Mouse (Mus musculus): ENCODE measurements at regions not wholly inside any gene's neighbourhood (a gene's known extent, or its start where the extent isn't known, plus 50 kb on each side); places are given as distances from the start of the nearest gene placed in this dataset.

DNA sequence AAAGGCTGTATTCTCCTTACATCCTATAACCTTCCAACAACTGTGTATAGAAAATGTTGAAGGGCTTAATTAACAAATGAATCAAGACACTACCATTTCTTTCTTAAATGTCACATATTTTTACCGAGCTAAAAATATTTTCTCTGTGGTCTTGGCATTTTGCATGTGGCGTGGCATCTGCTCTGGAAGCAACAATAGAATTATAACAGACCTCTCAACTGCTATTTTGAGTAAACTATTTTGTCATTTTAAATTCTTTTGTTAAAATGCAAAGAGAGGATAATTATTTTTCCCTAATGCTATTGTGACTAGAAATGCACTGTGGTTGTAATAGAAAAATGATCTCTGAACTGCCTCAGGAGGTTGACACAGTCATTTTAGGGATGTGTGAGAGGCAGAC lies 187.9 kb downstream of the Spry2 start:
- DNase-seq: no peak

DNA sequence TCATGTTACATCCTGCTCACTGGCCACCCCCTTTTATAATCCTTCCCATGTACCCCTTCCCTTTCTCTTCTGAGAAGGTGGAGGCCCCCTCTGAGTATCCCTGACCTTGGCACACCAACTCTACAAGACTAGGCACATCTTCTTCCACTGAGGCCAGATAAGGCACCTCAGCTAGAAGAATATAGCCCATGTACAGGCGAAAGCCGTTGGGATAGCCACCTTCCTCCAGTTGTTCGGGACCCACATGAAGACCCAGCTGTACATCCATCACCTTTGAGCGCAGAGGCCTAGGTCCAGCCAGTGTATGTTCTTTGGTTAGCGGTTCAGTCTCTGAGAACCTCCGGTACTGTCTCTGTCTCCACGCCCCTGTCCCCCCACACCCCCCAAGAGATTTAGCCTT lies 189.9 kb downstream of the Spry2 start:
- DNase-seq: no peak

DNA sequence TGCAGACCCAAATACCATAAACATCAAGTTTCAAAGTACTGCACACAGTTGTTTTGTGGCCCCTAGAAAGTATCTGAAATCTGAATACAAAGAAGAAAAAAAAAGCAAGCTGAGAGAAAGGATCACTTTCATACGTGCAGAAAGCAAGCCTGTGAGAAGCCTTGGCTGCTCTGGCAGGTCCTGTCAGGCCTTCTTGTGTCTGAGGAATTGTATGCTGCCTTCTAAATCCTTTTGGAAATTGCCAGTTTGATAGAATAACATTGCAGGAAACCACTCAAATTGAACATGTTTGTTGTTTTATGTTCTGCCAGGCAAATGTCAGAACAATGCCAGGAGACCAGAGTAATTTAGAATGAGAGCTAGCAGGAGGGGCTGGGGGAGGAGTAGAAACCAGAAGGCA lies 198.0 kb downstream of the Spry2 start:
- DNase-seq: no peak

GRCm38 (mm10) chr14:105698086-105698485 lies 198.5 kb downstream of the Spry2 start:
- no peak for DNase-seq

DNA sequence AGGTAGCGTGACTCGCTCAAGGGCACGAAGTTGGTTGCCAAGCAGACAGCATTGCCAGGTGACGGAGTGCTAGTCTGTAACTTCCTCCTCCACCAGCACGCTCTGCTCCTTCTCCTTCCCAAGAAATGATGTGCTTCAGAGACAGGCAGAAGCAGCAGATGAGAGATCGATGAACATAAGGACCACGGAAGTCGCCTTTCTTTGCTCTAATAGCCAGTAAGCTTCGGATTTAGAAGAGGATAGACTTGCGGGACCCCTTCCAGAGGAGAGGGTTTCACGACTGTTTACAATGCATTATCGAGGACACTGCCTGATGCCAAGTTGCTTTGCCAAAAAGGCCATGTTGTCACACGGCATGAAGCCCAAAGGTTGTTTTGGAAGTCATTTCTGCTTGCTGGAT lies 199.2 kb downstream of the Spry2 start:
- DNase-seq: no peak

GRCm38 (mm10) chr14:105694969-105695368 lies 201.7 kb downstream of the Spry2 start:
- DNase-seq: no peak

DNA sequence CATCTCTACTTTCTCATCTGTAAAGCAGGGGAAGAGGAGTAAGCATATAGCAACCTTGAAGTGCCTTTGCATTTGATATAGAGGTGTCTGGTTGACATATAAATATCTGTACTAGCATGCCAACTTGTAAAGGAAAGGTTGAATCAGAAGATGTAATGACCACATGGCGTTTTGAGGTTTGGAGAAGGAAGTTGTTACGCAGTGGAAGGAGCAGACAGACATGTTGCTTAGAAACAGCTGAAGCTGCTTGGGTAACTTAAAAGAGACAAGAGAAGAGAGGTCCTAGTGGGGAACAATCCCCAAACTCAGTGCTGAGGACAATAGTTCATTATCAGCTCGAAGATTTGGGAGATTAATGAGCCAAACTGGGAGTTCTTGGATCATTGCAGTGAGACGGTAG lies 202.9 kb downstream of the Spry2 start:
- DNase-seq: no peak

- peak; percentile 7 for DNase-seq
Measured at GRCm38 (mm10) chr14:105684826-105685465, 211.7 kb downstream of the Spry2 start.

DNA sequence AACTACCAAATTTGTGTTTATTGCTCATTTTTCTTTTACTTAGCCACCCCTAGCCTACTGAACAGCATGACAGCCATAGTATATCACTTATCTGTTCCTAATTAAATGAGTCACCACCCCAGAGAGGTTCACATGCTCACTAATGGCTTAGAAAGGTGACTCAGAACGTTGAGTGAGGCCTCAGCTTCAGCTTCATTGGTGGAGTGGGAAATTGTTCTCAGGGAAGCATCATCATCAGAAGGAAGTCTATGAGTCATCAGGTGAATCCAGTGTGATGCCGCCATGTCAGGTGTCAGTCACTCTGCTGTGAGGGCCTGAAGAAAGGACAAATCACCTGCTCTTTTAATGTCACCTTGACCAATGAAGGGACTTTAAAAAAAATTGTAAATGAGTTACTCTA lies 212.3 kb downstream of the Spry2 start:
- DNase-seq: no peak

DNA sequence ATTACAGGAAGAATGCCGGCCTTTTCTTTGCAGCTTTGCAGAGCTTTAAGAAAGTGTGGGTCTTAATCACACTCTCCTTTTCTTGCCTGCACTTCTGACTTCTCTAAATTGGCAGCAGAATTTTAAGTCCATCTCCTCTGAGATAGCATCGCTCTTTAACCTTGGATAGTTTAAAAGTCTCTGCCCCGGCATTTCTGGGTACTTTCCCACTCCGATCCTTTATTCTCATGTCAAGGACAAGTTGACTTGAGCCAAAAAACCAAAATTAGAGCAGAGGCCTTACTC lies 220.0 kb downstream of the Spry2 start:
- no peak for DNase-seq

DNA sequence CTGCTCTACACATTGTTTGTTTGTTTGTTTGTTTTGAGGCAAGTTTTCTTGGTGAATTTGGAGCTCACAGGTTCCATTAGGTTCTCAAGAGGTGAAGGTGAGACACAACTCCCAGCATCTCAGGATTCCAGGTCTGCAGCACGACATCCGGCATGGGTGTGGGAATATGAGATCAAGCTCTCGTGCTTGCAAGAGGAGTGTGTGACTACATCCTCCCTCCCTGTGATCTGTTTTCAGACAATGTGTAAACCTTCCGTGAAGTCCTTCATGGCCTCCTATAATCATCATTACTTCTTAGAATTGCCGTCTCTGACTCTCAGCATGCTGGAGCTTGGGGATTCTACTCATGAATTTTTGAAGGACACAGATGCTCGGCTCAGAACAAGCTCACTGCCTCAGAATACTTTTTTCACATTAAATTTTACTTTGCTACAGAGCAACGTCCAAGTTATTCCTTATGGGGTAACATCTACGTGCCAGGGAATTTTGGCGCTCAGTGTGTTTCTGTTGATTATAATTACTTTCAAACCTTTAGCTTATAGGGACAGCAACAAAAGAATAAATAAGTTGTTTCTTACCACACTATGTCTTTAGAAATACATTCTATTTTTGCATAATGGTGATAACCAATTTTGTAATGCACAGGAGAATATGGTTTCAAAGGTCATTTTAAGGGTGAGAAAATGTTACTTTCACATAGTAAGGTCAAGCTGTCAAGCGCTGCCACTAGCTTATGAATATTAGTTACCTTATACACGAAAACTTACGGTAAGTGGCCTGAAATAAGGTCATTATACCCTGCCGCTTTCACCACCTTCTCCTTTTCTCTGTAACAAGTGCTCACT lies 220.6 kb downstream of the Spry2 start:
- no peak for DNase-seq

- DNase-seq: no peak
Measured at GRCm38 (mm10) chr14:105675006-105675405, 221.6 kb downstream of the Spry2 start.

DNA sequence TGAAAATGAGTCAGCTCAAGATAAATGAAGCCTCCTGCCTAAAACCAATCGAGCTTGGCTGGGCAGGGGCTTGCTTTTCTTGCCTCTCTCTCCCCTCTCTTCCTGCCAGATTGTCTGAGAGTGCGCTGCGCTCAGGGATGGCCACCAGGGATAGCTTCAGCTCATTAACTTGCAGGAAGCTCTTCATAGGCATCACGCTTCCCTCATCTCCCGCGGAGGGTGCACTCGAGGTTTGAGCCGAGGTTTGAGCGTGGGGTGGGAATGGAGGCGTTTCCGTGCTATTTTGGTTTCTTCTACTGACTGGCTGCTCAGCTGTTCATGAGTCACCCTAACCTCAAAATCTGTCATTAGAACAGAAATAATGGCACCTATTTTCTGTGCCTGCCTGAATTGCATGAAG lies 227.7 kb downstream of the Spry2 start:
- peak; percentile 28 for DNase-seq

DNA sequence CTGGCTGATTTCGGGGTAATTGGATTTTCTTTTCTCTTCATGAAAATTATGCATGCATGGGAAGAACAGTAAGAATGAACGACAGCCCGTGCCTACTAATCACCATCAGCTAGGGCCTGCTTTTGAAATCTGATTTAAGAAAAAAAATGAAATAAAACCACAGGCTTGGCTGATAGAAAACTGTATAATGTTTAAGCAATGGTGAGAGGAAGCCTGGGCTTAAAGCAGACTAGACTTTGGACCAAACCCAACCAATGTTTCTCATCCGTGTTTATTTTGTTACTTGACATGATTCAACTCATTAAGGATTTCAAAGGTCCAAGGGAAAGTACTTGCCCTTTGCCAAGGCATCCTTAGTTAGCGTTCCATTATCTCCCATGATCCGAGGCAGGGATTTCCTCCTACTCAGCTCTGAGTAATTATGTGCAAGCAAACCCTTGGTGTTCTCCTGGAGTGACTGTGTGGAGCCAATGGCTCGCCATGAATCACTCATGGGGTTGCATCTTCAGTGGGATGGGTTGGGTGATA lies 231.9 kb downstream of the Spry2 start:
- no peak for DNase-seq

GRCm38 (mm10) chr14:105663472-105663871 lies 233.1 kb downstream of the Spry2 start:
- DNase-seq: no peak

DNA sequence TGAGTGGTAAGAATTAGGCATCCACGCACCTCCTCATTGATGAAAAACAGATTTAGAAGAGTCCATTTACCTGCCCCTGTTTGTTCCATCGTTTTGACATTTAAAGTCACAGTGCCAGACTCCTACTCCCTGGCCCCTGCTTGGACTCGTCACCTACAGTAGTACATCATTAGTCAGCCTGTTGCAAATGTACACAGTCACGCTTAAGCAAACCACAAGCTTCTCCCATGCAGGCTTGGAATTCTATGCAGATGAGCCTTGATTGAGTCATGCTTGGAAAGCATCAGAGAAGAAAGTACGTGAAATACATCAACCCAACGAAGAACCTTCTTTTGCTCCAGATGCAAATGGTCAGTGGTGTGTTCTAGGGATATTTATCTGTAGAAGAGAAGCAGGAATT lies 233.8 kb downstream of the Spry2 start:
- DNase-seq: no peak

DNA sequence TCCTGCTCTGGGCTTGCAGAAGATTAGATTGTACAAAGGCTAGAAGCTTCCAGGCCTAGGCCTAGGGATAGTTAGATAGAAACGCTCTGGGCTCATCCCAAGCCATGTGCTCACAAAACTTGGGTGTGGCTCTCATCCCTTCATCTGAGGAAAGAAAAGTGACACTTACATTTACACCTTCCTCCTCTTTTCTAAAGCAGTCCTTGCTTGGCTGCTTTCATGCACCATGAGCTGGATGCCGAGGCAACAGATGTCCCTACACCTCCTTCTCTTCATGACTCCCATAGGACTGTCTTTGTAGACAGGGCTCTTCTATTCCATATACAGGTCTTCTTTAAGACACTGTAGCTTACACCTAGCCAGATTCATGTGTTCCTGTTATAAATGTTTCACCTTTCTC lies 238.3 kb downstream of the Spry2 start:
- DNase-seq: no peak

- DNase-seq: no peak
Measured at GRCm38 (mm10) chr14:105647166-105647565, 249.5 kb downstream of the Spry2 start.

DNA sequence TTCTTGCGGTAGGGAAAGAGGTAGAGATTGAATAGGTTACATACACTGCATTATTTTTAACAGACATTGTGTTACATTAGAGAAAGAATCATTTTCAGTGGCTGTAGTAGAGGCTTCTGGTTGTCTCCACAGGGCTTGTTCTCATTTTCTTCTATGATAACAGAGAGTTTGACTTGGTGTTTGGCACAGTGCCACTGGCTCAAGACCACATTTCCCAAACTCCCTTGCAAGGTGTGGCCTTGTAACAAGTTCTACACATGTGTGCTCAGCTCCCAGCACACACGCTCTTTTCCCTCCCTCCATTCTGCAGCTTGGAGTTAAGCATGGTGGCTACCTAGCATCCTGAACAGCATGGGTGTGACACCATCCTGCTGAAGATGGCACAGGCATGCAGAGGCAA lies 252.2 kb downstream of the Spry2 start:
- no peak for DNase-seq

DNA sequence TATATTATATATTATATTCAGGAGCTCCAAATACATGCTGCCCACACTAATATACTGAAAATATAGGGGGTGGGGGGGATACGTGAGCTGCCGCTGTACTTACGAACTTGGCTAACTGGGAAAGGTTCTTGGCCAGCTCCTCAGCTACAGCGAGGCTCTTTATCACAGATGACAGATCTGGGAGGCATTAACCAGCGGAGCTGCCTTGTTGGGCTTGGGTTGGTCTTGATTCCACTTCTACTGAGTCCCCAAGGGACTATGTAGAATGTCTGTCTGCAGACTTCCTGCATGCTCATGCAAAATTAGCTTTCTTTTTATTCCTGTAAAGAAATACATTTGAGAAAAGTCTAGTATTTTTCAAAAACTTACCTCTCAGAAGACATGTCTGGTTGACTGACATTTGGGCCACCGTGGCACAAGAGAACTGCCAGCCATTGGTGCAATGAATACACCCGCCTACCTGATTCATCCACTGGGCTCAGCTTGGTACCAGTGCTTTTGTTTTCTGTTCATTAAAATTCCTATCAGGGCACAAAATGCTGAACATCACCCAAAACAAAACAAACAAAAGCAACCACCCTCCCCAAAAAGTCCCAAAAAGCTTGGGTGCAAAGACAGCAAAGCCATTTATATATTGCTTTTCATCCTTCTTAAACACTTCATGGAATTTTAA lies 253.2 kb downstream of the Spry2 start:
- DNase-seq: no peak

- no peak for DNase-seq
Measured at GRCm38 (mm10) chr14:105632335-105632734, 264.3 kb downstream of the Spry2 start.

DNA sequence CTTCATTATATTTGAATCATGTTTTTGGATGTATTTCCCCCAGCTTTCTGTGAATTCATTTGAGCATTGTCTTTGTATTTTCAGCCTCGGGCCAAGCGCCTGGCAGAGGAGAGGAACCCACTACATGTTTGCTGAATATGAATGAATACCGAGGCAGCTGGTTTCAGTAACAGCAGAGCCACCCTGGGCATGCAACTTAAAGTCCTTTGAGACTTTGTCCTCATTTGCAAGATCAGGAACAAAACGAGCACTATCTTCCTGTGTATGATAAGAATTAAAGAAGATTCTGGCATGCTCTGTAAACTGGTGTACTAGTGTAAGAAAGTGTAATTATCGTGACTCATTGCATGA lies 265.0 kb downstream of the Spry2 start:
- DNase-seq: no peak

- no peak for DNase-seq
Measured at GRCm38 (mm10) chr14:105630867-105631680, 265.5 kb downstream of the Spry2 start.

Measured in thymus, postnatal 14 days (tissue).